ENCODE assay signal across 8 mouse cellular contexts in the genomic region with DNA sequence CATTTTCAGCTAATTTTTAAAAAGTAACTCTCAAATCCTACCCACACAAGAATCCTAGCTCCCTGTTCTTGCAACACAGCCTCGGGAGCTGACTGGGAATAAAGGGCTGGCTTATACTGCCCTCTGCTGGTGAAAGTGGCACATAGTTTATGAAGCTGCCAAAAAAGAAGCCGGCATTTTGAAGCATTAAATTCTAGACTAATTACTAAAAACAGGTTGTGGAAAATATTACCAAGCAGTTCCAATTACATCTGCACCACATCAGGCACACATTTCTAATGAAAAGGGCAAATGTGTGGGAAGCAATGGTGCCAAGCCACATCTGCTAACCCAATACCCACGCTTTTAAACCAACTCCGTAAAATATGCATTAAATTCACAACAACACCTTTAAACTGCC.
A peak's percentile ranks its signal among the peaks of the same experiment; 100 is the strongest.
DNase-seq lines count a peak whose midpoint lies in the region; ATAC-seq and TF ChIP-seq lines count a peak whose summit lies in the region.

No protein-coding gene starts in this region.

- ATAC-seq in forebrain, postnatal 0 days = peak; percentile 38; the same call in 1 of the 2 replicates
- ATAC-seq in forebrain, embryonic 12.5 days (ENCODE audit: low FRiP score) = no peak
- no peak for ATAC-seq in liver, embryonic 11.5 days (replicated peaks; ENCODE audit: low FRiP score)

- no peaks in the 10 kb centered on the region for H3K79me2 ChIP-seq in liver, adult 2 months (ENCODE audit: control insufficient read depth, insufficient read depth, low read length)

- TF ChIP-seq CTCF in forebrain, postnatal 0 days (IDR thresholded peaks at IDR 0.05; ENCODE audit: low read depth) = peak; percentile 75
- TF ChIP-seq CTCF in liver, adult 2 months (IDR thresholded peaks at IDR 0.05; ENCODE audit: low read depth, low read length) = peak; percentile 53; the same call in 1 of the 2 replicates
- peak; percentile 67 for TF ChIP-seq CTCF in bone marrow macrophage, adult 2 months (IDR thresholded peaks at IDR 0.05; ENCODE audit: low read depth, low read length)
- TF ChIP-seq CTCF in small intestine, adult 2 months (IDR thresholded peaks at IDR 0.05; ENCODE audit: extremely low read depth, insufficient read length, insufficient replicate concordance, low read depth, low read length) = peak; percentile 69; the same call in 1 of the 2 replicates

- no peak overlapping the region for H3K27ac ChIP-seq in forebrain, postnatal 0 days (ENCODE audit: low read depth, low read length)
- no peak overlapping the region for H3K27ac ChIP-seq in forebrain, embryonic 12.5 days
- no peak overlapping the region for H3K27ac ChIP-seq in liver, adult 2 months (replicated peaks; ENCODE audit: insufficient read depth, low read depth, low read length)
- no peak overlapping the region for H3K27ac ChIP-seq in liver, embryonic 11.5 days (ENCODE audit: low read depth, low read length)
- no peak overlapping the region for H3K27ac ChIP-seq in bone marrow macrophage, adult 2 months (ENCODE audit: insufficient read depth, low read depth, low read length)
- H3K27ac ChIP-seq in small intestine, adult 2 months (ENCODE audit: insufficient read depth, low read depth, low read length) = no peak overlapping the region

- H3K9me3 ChIP-seq in forebrain, postnatal 0 days (ENCODE audit: low read length) = no peaks in the 10 kb centered on the region
- H3K9me3 ChIP-seq in forebrain, embryonic 12.5 days = no peaks in the 10 kb centered on the region
- H3K9me3 ChIP-seq in liver, embryonic 11.5 days (ENCODE audit: control insufficient read depth, low read length) = no peaks in the 10 kb centered on the region

- H3K9ac ChIP-seq in forebrain, postnatal 0 days = no peak overlapping the region
- no peak overlapping the region for H3K9ac ChIP-seq in forebrain, embryonic 12.5 days
- H3K9ac ChIP-seq in liver, adult 2 months (ENCODE audit: low read depth, low read length) = no peak overlapping the region
- H3K9ac ChIP-seq in liver, embryonic 11.5 days (ENCODE audit: low read depth, low read length) = no peak overlapping the region

- no peak overlapping the region for H3K4me3 ChIP-seq in forebrain, postnatal 0 days (ENCODE audit: low read depth, low read length)
- H3K4me3 ChIP-seq in forebrain, embryonic 12.5 days (replicated peaks) = no peak overlapping the region
- H3K4me3 ChIP-seq in liver, adult 2 months (ENCODE audit: insufficient read depth, low read depth, low read length) = no peak overlapping the region
- H3K4me3 ChIP-seq in liver, embryonic 11.5 days (ENCODE audit: low read depth, low read length) = no peak overlapping the region
- no peak overlapping the region for H3K4me3 ChIP-seq in bone marrow macrophage, adult 2 months (ENCODE audit: insufficient read depth, low read length)
- no peak overlapping the region for H3K4me3 ChIP-seq in small intestine, adult 2 months (ENCODE audit: low read depth, low read length)

- H3K4me2 ChIP-seq in forebrain, postnatal 0 days (ENCODE audit: low read depth) = no peak overlapping the region
- no peak overlapping the region for H3K4me2 ChIP-seq in forebrain, embryonic 12.5 days
- H3K4me2 ChIP-seq in liver, embryonic 11.5 days = no peak overlapping the region

- no peaks in the 10 kb centered on the region for H3K27me3 ChIP-seq in forebrain, postnatal 0 days (ENCODE audit: insufficient read depth, low read length)
- no peaks in the 10 kb centered on the region; the same call in 1 of the 2 replicates for H3K27me3 ChIP-seq in forebrain, embryonic 12.5 days
- no peaks in the 10 kb centered on the region for H3K27me3 ChIP-seq in liver, adult 2 months (ENCODE audit: control insufficient read depth, insufficient read depth, low read length)
- no peaks in the 10 kb centered on the region for H3K27me3 ChIP-seq in liver, embryonic 11.5 days (replicated peaks; ENCODE audit: control insufficient read depth, insufficient read depth, low read length)
- no peaks in the 10 kb centered on the region for H3K27me3 ChIP-seq in small intestine, adult 2 months (ENCODE audit: control insufficient read depth, insufficient read depth, low read length)

- TF ChIP-seq POLR2A in liver, adult 2 months (IDR thresholded peaks at IDR 0.05; ENCODE audit: extremely low read depth, insufficient read depth, low read length) = no peak
- no peak for TF ChIP-seq POLR2A in bone marrow macrophage, adult 2 months (IDR thresholded peaks at IDR 0.05; ENCODE audit: borderline replicate concordance, low read depth, low read length)
- no peak for TF ChIP-seq POLR2A in small intestine, adult 2 months (IDR thresholded peaks at IDR 0.05; ENCODE audit: low read depth, low read length)

- DNase-seq in forebrain, postnatal 0 days = peak; percentile 68
- DNase-seq in liver, adult 2 months (ENCODE audit: extremely low read depth, low read depth, low spot score) = peak; percentile 55
- no peak for DNase-seq in liver, embryonic 11.5 days (ENCODE audit: low spot score)
- DNase-seq in induced T-regulatory cell, adult 2 months (ENCODE audit: low read depth) = peak; percentile 73
- no peak for DNase-seq in right cerebral cortex, postnatal 36 days (ENCODE audit: low spot score in 2 of 2)

- 53% methylated on average over 4 of the region's 4 CpGs for WGBS in forebrain, postnatal 0 days
- 62% methylated on average over 4 of the region's 4 CpGs for WGBS in forebrain, embryonic 12.5 days
- 59% methylated on average over 4 of the region's 4 CpGs for WGBS in liver, adult 2 months
- WGBS in liver, embryonic 11.5 days = 57% methylated on average over 4 of the region's 4 CpGs
- WGBS in small intestine, adult 2 months = 53% methylated on average over 4 of the region's 4 CpGs

- no peaks in the 10 kb centered on the region for H3K4me1 ChIP-seq in forebrain, postnatal 0 days (ENCODE audit: insufficient read depth)
- no peaks in the 10 kb centered on the region for H3K4me1 ChIP-seq in forebrain, embryonic 12.5 days
- no peaks in the 10 kb centered on the region for H3K4me1 ChIP-seq in liver, adult 2 months (ENCODE audit: control insufficient read depth, insufficient read depth, low read length)
- no peaks in the 10 kb centered on the region for H3K4me1 ChIP-seq in liver, embryonic 11.5 days (replicated peaks; ENCODE audit: control insufficient read depth, insufficient read depth, low read length)
- H3K4me1 ChIP-seq in bone marrow macrophage, adult 2 months (ENCODE audit: control insufficient read depth, insufficient read depth, low read length) = no peaks in the 10 kb centered on the region
- no peaks in the 10 kb centered on the region for H3K4me1 ChIP-seq in small intestine, adult 2 months (ENCODE audit: control insufficient read depth, insufficient read depth, insufficient read length, low read length)

- H3K36me3 ChIP-seq in forebrain, postnatal 0 days (ENCODE audit: insufficient read depth) = no peaks in the 10 kb centered on the region
- H3K36me3 ChIP-seq in forebrain, embryonic 12.5 days (replicated peaks) = no peaks in the 10 kb centered on the region
- no peaks in the 10 kb centered on the region for H3K36me3 ChIP-seq in liver, adult 2 months (ENCODE audit: control insufficient read depth, insufficient read depth, low read length)
- no peaks in the 10 kb centered on the region for H3K36me3 ChIP-seq in liver, embryonic 11.5 days (ENCODE audit: control insufficient read depth, insufficient read depth, low read length)
- no peaks in the 10 kb centered on the region for H3K36me3 ChIP-seq in small intestine, adult 2 months (ENCODE audit: control insufficient read depth, insufficient read depth, low read length)

Comparison
In these comparisons a context has a peak if more than half of its experiments do, and no peak if none do; other contexts are left out.
1. DNase-seq: peak in forebrain, postnatal 0 days (single experiment), liver, adult 2 months (single experiment) and induced T-regulatory cell, adult 2 months (single experiment); none in liver, embryonic 11.5 days (single experiment) and right cerebral cortex, postnatal 36 days (0 of 2).
2. Peak in every context shown above with its lines, with median percentiles within 50 percentile points of each other: CTCF ChIP-seq.